Mouse (Mus musculus): ENCODE results near the gene Fbxw26. TPM values are rescaled to one million over a fixed set of nuclear protein-coding genes. Genes with fewer than 3 reads are reported as not detected.
"Not testable (repeated sequence)": the region's sequence is repeated elsewhere in the genome, so short reads cannot be mapped to it uniquely, and the experiment has no call there.

Gene Fbxw26
- total RNA-seq (2021): not detected
- long read RNA-seq, experiment 1: 0 reads
- long read RNA-seq, experiment 2: 0 reads

DNA sequence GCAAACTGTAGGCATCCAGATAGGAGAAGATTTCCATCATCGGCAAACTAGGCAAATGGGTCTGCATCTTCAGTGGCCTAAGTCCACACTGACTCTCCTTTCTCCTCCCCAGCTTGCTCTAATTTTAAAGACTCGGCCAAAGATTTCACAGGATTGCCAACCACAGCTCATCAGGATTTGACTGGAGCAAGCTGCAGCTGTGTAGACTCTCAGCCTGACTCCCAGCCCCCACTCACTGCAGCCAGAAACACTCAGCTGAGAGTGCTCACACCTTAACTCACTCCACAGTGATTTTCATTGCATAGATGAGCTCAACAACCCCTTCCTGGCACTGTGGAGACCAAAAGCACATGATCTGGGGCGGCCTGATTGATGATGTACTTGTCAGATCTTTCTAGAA, at the start of gene Fbxw26:
Gene Fbxw26 (minus strand): TSS at position 101 of the 400 bp plus-strand sequence.
- intact Hi-C loops (cut with DNase I); H3K27ac ChIP-seq; DNase-seq (ENCODE audit: extremely low spot score in 1 of 2, low spot score in 2 of 2); H3K4me3 ChIP-seq: not testable (repeated sequence)

DNA sequence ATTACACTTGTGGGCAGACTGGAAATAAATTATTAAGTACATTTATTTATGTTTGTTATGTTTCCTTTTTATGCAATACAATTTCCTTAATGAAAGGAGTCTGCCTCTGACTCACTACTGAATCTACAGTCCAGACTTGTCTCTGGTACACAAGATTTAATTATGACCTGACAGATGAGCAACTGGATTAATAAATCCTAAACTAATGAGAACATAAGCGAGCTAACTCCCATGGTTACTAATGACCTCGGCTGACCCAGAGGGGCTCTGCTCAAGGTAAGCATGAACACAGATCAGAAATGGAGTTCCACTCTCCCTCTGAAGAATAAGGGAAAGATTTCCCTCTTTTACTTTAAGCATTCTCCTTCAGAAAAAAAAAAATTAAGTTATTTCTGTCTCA, 49.3 kb upstream of the Fbxw26 start:
- no peak for TF ChIP-seq CTCF (IDR thresholded peaks at IDR 0.05)
- H3K4me3 ChIP-seq: no peak overlapping the region
- no peak overlapping the region for H3K27ac ChIP-seq
- intact Hi-C loops (cut with DNase I): no loop called here
- DNase-seq (ENCODE audit: extremely low spot score in 1 of 2, low spot score in 2 of 2): no peak

DNA sequence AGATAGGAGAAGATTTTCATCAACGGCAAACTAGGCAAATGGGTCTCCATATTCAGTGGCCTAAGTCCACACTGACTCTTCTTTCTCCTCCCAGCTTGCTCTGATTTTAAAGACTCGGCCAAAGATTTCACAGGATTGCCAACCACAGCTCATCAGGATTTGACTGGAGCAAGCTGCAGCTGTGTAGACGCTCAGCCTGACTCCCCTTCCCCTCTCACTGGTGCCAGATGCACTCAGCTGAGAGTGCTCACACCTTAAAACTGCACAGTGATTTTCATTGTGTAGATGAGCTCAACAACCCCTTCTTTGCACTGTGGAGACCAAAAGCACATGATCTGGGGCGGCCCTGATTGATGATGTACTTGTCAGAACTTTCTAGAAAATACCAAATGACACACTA, 44.7 kb upstream of the Fbxw26 start, which contains the start of gene Fbxw27:
Gene Fbxw27 (minus strand): TSS at position 101 of the 400 bp plus-strand sequence.
- intact Hi-C loops (cut with DNase I); DNase-seq (ENCODE audit: extremely low spot score in 1 of 2, low spot score in 2 of 2); H3K4me3 ChIP-seq; H3K27ac ChIP-seq: not testable (repeated sequence)

- DNase-seq (ENCODE audit: extremely low spot score in 1 of 2, low spot score in 2 of 2); intact Hi-C loops (cut with DNase I); H3K27ac ChIP-seq: not testable (repeated sequence)
Observed at GRCm38 (mm10) chr9:109766841-109767240, 21.0 kb upstream of the Fbxw26 start.

GRCm38 (mm10) chr9:109702600-109702999, 43.3 kb downstream of the Fbxw26 start, which contains the start of gene Fbxw18:
Gene Fbxw18, minus strand, starts transcription at chr9:109702700.
- H3K27ac ChIP-seq; DNase-seq (ENCODE audit: extremely low spot score in 1 of 2, low spot score in 2 of 2); intact Hi-C loops (cut with DNase I); H3K4me3 ChIP-seq: not testable (repeated sequence)

More at GRCm38 (mm10) chr9:109766841-109767240, 21.0 kb upstream of the Fbxw26 start:
- not testable (repeated sequence) for H3K4me3 ChIP-seq

- Histone ChIP-seq H3K27ac (no peak overlapping the region), H3K4me3 (no peak overlapping the region)
- DNase-seq (ENCODE audit: extremely low spot score in 1 of 2, low spot score in 2 of 2): no peak
- peak; percentile 54 for TF ChIP-seq CTCF (IDR thresholded peaks at IDR 0.05)
- intact Hi-C loops (cut with DNase I): no loop called here
Observed at GRCm38 (mm10) chr9:109685299-109685698, 60.6 kb downstream of the Fbxw26 start.

Other genes with a start within 250 kb of the Fbxw26 start
- not detected for gene Fbxw15, start 177.8 kb downstream of the Fbxw26 start, total RNA-seq (2021)
- gene Fbxw24, start 120.0 kb downstream of the Fbxw26 start, total RNA-seq (2021): not detected
- not detected for gene Fbxw25, start 81.4 kb downstream of the Fbxw26 start, total RNA-seq (2021)
- gene Fbxw18, start 43.4 kb downstream of the Fbxw26 start, total RNA-seq (2021): not detected
- not detected for gene Fbxw27, start 44.6 kb upstream of the Fbxw26 start, total RNA-seq (2021)
- gene Spink8, start 66.2 kb upstream of the Fbxw26 start, total RNA-seq (2021): 1 to 10 TPM; 2.6 to 3.4 TPM
- gene Nme6, start 86.7 kb upstream of the Fbxw26 start, total RNA-seq (2021): 10 to 100 TPM; 10.6 to 11.2 TPM
- gene Camp, start 103.5 kb upstream of the Fbxw26 start, total RNA-seq (2021): not detected
- gene Cdc25a, start 129.5 kb upstream of the Fbxw26 start, total RNA-seq (2021): 1 to 10 TPM; 5.5 to 6.9 TPM
- gene Map4, start 185.4 kb upstream of the Fbxw26 start, total RNA-seq (2021): 100 to 1,000 TPM; 365 to 381 TPM